Mouse (Mus musculus): Measurements from ENCODE around the gene Rapgef2. TPM values are rescaled to one million over a fixed set of nuclear protein-coding genes. Genes with fewer than 3 reads are reported as not detected.

Gene Rapgef2
- polyA plus RNA-seq, 1 experiment = 17.7 TPM

DNA sequence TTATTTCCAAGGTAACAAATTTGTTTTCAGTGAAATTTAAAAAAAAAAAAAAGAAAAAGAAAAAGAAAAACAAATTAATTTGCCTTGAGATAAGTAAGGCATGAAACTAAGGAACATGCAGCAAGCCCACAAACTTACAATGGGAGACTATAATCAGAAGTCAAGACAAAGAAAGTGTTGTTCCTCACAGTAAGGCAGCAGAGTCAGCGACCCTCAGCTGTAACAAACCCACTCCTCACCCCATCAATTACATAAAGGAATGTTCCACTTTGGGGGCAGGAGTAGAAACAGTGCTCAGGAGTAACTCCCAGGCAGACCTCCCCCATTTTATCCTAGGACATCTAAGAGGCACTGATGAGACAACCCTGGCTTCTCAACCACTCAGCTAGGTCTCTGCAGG is 13.0 kb downstream of the Rapgef2 start:
- Histone ChIP-seq H3K4me1 (ENCODE audit: control insufficient read depth, insufficient read depth, low read length) (no peaks in the 10 kb centered on the region), H3K4me3 (ENCODE audit: low read depth, low read length) (no peak overlapping the region), H3K27ac (ENCODE audit: insufficient read depth, low read length) (no peak overlapping the region), H3K9me3 (replicated peaks; ENCODE audit: control insufficient read depth, insufficient read depth, low read length, poor library complexity, severe bottlenecking) (no peaks in the 10 kb centered on the region), H3K9ac (ENCODE audit: low read depth, poor library complexity, severe bottlenecking) (no peak overlapping the region), H3K36me3 (ENCODE audit: control insufficient read depth, insufficient read depth, low read length, poor library complexity, severe bottlenecking) (no peaks in the 10 kb centered on the region), H3K27me3 (ENCODE audit: control insufficient read depth, insufficient read depth, low read length, poor library complexity, severe bottlenecking) (no peaks in the 10 kb centered on the region)
- TF ChIP-seq EP300 (IDR thresholded peaks at IDR 0.05; ENCODE audit: insufficient read depth, low read depth, low read length) = no peak
- TF ChIP-seq CTCF (IDR thresholded peaks at IDR 0.05; ENCODE audit: low read depth, low read length) = no peak
- TF ChIP-seq POLR2A (IDR thresholded peaks at IDR 0.05; ENCODE audit: insufficient read depth, low read length) = no peak

DNA sequence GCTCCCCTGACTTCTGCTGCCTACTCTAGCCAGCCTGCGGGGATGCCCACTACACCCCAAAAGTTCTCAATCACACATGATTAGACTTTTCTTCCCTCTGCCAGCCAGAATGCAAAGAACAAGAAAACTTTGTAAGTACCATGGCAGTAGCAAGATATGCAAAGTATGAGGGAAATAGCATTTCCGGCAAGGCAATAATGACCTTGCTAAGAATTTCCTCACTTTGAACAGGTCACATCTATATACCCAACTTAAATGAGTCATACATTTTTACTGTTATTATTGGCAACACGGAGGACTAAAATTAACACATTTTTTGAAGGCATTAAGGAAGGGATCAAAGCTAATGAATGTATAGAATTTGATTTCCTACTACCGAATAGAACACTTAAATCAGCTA is 13.4 kb downstream of the Rapgef2 start:
- H3K9me3 ChIP-seq (replicated peaks; ENCODE audit: control insufficient read depth, insufficient read depth, low read length, poor library complexity, severe bottlenecking) = no peaks in the 10 kb centered on the region
- H3K27ac ChIP-seq (ENCODE audit: insufficient read depth, low read length) = no peak overlapping the region
- no peak overlapping the region for H3K9ac ChIP-seq (ENCODE audit: low read depth, poor library complexity, severe bottlenecking)
- H3K4me3 ChIP-seq (ENCODE audit: low read depth, low read length) = no peak overlapping the region
- H3K27me3 ChIP-seq (ENCODE audit: control insufficient read depth, insufficient read depth, low read length, poor library complexity, severe bottlenecking) = no peaks in the 10 kb centered on the region
- no peaks in the 10 kb centered on the region for H3K4me1 ChIP-seq (ENCODE audit: control insufficient read depth, insufficient read depth, low read length)
- TF ChIP-seq CTCF (IDR thresholded peaks at IDR 0.05; ENCODE audit: low read depth, low read length) = no peak
- no peaks in the 10 kb centered on the region for H3K36me3 ChIP-seq (ENCODE audit: control insufficient read depth, insufficient read depth, low read length, poor library complexity, severe bottlenecking)

DNA sequence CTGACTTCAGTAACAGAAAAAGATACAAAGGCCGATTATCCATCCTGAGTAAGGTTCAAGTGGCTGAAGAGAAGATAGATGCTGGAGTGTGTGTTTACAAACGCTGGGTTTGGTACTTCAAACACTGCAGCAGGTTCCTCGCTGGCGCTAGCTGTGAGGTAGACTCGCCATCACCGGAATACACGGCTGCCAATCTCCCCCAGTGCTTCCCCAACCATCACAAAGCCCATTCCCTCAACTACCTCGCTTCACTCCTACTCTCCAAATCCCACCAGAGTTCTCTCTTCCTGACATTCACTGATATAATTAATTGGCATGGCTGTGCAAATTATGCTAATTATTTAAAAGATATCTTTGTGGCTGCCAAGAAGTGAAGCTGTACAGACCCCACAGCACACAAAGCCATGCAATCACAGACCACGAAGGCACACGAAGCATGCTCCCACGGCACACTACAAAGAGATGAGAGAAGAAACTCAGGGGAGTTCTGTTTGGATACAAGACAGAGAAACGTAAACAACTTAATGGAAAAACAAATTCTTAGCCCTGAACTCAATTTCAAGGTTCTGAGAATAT is 15.2 kb downstream of the Rapgef2 start:
- Histone ChIP-seq H3K4me1 (ENCODE audit: control insufficient read depth, insufficient read depth, low read length) (no peaks in the 10 kb centered on the region), H3K36me3 (ENCODE audit: control insufficient read depth, insufficient read depth, low read length, poor library complexity, severe bottlenecking) (no peaks in the 10 kb centered on the region), H3K4me3 (ENCODE audit: low read depth, low read length) (no peak overlapping the region), H3K9ac (ENCODE audit: low read depth, poor library complexity, severe bottlenecking) (no peak overlapping the region), H3K27ac (ENCODE audit: insufficient read depth, low read length) (no peak overlapping the region), H3K27me3 (ENCODE audit: control insufficient read depth, insufficient read depth, low read length, poor library complexity, severe bottlenecking) (no peaks in the 10 kb centered on the region), H3K9me3 (replicated peaks; ENCODE audit: control insufficient read depth, insufficient read depth, low read length, poor library complexity, severe bottlenecking) (no peaks in the 10 kb centered on the region)
- no peak for TF ChIP-seq POLR2A (IDR thresholded peaks at IDR 0.05; ENCODE audit: insufficient read depth, low read length)
- TF ChIP-seq EP300 (IDR thresholded peaks at IDR 0.05; ENCODE audit: insufficient read depth, low read depth, low read length) = no peak
- TF ChIP-seq CTCF (IDR thresholded peaks at IDR 0.05; ENCODE audit: low read depth, low read length) = no peak

DNA sequence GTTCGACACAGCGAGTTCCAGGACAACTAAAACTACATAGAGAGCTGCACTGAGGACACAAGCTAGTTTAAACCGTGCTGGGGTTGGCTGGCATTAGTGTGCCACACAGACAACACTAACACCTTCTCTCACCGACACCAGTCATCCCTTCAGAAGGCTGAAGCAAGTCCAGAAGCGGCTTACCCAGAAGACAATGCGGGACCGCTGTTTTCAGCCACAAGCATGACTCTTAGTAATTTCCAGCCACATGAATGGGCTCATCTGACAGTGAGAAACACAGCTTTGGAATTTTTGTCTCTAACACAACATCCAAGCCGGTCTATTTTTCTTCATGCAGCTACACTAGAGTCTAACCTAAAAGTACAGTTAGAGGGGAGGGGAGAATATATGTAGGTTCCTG is 16.4 kb downstream of the Rapgef2 start:
- H3K9me3 ChIP-seq (replicated peaks; ENCODE audit: control insufficient read depth, insufficient read depth, low read length, poor library complexity, severe bottlenecking) = no peaks in the 10 kb centered on the region
- TF ChIP-seq POLR2A (IDR thresholded peaks at IDR 0.05; ENCODE audit: insufficient read depth, low read length) (no peak), CTCF (IDR thresholded peaks at IDR 0.05; ENCODE audit: low read depth, low read length) (no peak), EP300 (IDR thresholded peaks at IDR 0.05; ENCODE audit: insufficient read depth, low read depth, low read length) (no peak)
- H3K36me3 ChIP-seq (ENCODE audit: control insufficient read depth, insufficient read depth, low read length, poor library complexity, severe bottlenecking) = no peaks in the 10 kb centered on the region
- no peaks in the 10 kb centered on the region for H3K27me3 ChIP-seq (ENCODE audit: control insufficient read depth, insufficient read depth, low read length, poor library complexity, severe bottlenecking)
- no peaks in the 10 kb centered on the region for H3K4me1 ChIP-seq (ENCODE audit: control insufficient read depth, insufficient read depth, low read length)
- H3K9ac ChIP-seq (ENCODE audit: low read depth, poor library complexity, severe bottlenecking) = no peak overlapping the region
- H3K27ac ChIP-seq (ENCODE audit: insufficient read depth, low read length) = no peak overlapping the region
- H3K4me3 ChIP-seq (ENCODE audit: low read depth, low read length) = no peak overlapping the region

DNA sequence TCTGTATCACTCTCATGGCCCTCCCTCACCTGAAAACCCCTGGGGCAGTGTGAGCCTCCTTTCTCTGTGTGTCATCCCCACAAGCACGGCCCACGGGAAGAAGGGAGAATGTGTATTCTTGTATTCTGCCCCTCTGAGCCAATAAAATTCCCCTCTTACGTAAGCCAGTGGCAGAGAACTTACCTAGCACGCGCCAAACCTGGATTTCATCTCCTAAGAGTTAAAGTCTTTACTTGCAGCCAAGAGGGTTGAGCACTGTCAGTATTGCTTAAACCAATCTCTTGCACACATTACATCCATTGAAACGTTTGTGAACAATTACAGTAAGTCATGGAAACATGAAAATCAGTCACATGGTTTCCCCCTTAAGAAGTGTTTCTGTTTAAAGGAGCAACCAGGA is 19.3 kb downstream of the Rapgef2 start:
- TF ChIP-seq CTCF (IDR thresholded peaks at IDR 0.05; ENCODE audit: low read depth, low read length) (no peak), EP300 (IDR thresholded peaks at IDR 0.05; ENCODE audit: insufficient read depth, low read depth, low read length) (no peak), POLR2A (IDR thresholded peaks at IDR 0.05; ENCODE audit: insufficient read depth, low read length) (no peak)
- H3K27ac ChIP-seq (ENCODE audit: insufficient read depth, low read length) = no peak overlapping the region
- no peaks in the 10 kb centered on the region for H3K27me3 ChIP-seq (ENCODE audit: control insufficient read depth, insufficient read depth, low read length, poor library complexity, severe bottlenecking)
- H3K4me3 ChIP-seq (ENCODE audit: low read depth, low read length) = no peak overlapping the region
- H3K9me3 ChIP-seq (replicated peaks; ENCODE audit: control insufficient read depth, insufficient read depth, low read length, poor library complexity, severe bottlenecking) = no peaks in the 10 kb centered on the region
- no peaks in the 10 kb centered on the region for H3K36me3 ChIP-seq (ENCODE audit: control insufficient read depth, insufficient read depth, low read length, poor library complexity, severe bottlenecking)
- no peaks in the 10 kb centered on the region for H3K4me1 ChIP-seq (ENCODE audit: control insufficient read depth, insufficient read depth, low read length)
- H3K9ac ChIP-seq (ENCODE audit: low read depth, poor library complexity, severe bottlenecking) = no peak overlapping the region

DNA sequence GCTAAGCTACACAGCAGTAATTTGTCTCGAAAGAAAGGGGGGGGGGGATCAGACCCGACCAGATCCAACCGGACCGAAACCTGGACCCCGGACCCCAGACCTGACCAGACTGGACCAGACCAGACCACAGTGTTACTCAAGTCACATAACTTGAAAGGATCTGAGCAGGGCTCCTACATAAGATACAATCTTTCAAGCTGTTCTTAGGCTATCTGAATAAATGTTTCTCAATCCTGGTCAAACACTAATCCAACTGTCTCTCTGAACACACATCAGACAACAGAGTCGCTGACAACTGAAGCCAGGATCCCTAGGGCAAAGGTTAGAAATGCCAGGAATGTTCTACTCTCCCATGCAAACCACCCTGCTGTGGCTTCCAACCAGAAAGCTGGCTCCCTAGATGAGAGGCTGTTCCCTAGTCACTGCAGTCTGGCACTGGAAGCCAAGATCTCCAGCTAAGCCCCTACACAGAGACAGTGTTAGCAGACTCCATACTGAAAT is 24.5 kb downstream of the Rapgef2 start:
- Histone ChIP-seq H3K27ac (ENCODE audit: insufficient read depth, low read length) (no peak overlapping the region; the same call in 1 of the 2 replicates), H3K9ac (ENCODE audit: low read depth, poor library complexity, severe bottlenecking) (no peak overlapping the region), H3K27me3 (ENCODE audit: control insufficient read depth, insufficient read depth, low read length, poor library complexity, severe bottlenecking) (no peaks in the 10 kb centered on the region), H3K4me3 (ENCODE audit: low read depth, low read length) (no peak overlapping the region), H3K9me3 (replicated peaks; ENCODE audit: control insufficient read depth, insufficient read depth, low read length, poor library complexity, severe bottlenecking) (no peaks in the 10 kb centered on the region), H3K4me1 (ENCODE audit: control insufficient read depth, insufficient read depth, low read length) (no peaks in the 10 kb centered on the region), H3K36me3 (ENCODE audit: control insufficient read depth, insufficient read depth, low read length, poor library complexity, severe bottlenecking) (no peaks in the 10 kb centered on the region)
- no peak for TF ChIP-seq POLR2A (IDR thresholded peaks at IDR 0.05; ENCODE audit: insufficient read depth, low read length)
- no peak for TF ChIP-seq EP300 (IDR thresholded peaks at IDR 0.05; ENCODE audit: insufficient read depth, low read depth, low read length)
- TF ChIP-seq CTCF (IDR thresholded peaks at IDR 0.05; ENCODE audit: low read depth, low read length) = no peak

Measured in ES-Bruce4 (cell line).